Mouse (Mus musculus): ENCODE measurements around the gene Igf2r.

Igf2r gene

DNA sequence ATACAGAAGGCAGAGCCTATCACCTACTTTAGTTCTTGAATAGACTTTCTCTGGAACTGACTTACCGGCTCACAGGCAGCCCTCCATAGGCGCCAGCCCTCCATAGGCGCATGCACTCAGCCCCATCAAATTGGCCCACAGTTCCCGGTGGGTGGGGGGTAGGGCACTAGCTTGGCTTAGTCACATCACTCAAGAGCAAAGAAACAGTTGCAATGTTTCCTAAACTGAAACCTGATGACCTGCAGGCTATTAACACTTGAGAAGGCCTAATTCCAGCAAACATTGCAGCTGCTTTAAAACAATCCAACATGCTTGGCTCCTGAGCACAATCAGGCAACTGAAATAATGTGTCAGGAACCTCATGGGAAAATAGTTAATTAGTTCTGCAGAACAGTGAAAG lies 18.2 kb downstream of the Igf2r start:
- DNase-seq (ENCODE audit: low read depth, low spot score), result no peak

DNA sequence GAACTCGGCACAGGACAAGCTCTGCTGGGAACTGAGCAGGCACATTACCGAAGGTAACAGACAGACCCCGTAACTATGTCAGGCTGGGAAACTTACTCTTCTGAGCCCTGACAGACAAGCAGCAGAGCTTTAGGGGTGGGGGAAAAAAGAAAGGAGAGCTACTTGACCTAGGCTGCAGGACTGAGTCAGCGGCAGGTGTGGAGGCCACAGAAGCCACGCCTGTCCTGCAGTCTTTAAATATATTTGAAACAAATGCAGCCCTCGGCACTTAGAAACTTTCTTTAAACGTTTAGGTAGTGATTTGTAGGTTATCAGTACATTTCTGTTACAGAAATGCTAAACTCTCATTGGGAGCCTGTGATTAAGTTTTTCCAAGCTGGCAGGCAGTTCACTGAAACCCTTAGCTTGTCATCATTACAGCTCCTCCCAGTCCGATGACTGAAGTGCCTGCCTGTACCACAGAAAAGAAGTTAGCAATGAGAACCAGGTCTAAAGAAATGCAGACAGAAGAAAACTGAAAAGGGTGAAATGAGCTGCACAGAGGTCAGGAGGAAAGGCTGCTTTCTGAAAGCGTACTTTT lies 18.8 kb downstream of the Igf2r start:
- DNase-seq (ENCODE audit: low read depth, low spot score), result no peak

DNA sequence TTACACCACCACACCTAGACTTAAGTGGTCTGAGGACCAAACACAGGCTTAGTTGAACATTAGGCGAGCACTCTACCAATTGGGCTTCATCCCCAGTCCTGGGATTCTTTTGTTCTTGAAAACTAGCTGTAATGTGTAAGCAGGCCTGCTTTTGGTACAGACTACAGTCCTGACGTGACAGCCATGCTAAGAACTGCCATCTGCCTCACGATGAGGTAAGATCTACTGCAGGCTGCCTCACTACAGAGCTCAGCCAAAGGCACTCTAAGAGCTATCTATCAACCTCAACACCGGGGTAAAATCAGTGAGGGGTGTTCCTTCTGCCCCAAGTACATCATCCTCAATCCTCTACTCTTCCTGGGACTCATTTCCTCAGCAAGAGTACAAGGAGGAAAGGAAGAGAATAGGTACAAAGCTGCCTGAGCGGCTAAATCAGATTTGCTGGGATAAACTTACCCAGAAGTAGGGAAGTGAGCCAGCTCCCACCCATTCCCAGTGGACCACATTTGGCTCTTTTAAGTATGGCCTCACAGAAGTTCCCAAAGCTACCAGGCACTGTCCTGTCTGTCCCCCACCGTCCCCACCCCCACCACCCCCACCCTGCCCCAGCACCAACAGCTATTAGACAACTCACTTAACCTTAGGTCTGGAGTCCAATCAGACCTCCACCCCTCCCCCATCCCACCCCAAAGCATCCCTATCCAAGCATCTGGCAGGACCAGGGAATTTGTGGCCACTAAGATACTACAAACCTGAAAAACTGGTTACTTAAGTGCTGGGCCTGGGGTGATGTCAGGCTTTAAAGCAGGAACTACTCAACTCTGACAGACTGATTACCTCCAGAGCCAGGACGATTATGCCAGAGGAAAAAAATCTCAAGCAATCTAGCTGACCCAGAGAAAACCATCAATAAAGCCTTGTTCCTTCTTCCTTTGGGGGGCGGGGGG lies 19.8 kb downstream of the Igf2r start:
- DNase-seq (ENCODE audit: low read depth, low spot score), result no peak

DNA sequence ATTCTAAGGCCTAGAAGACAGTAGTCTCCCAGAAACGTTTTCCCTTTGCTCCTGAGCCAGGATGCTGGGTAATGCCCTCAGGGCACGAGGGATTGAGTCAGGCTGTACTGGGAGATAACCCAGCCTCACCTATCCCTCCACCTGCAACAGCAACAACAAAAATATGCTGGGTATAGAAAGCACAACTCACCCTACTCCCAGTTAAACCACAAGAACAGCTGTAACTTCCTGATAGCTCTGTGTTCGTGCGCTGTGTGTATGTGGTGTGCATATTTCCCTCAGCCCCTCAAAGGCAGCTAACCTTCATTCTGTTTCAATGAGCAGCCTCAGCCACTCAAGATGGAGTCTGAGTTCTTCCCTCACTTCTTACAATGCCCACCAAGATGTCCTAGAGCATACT lies 23.7 kb downstream of the Igf2r start:
- DNase-seq (ENCODE audit: low read depth, low spot score), result no peak

DNA sequence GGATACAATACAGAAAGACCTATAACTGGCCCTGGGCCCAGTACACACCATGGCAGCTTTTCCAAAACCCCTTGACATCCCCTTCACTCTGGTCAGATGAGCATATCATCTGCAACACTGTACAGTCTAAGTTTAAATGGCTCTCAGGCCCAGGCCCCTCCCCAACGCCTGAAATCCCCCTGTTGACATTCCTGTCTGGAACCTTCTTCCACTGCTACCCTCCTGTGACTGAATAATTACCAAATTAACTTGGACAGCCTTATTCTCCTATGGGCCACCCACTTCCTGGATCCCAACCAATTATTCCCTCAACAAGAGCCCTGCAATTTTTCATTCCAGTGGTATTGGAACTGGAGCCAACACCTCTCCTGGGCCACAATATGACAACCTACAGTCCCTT lies 25.4 kb downstream of the Igf2r start:
- no peak for DNase-seq (ENCODE audit: low read depth, low spot score)

DNA sequence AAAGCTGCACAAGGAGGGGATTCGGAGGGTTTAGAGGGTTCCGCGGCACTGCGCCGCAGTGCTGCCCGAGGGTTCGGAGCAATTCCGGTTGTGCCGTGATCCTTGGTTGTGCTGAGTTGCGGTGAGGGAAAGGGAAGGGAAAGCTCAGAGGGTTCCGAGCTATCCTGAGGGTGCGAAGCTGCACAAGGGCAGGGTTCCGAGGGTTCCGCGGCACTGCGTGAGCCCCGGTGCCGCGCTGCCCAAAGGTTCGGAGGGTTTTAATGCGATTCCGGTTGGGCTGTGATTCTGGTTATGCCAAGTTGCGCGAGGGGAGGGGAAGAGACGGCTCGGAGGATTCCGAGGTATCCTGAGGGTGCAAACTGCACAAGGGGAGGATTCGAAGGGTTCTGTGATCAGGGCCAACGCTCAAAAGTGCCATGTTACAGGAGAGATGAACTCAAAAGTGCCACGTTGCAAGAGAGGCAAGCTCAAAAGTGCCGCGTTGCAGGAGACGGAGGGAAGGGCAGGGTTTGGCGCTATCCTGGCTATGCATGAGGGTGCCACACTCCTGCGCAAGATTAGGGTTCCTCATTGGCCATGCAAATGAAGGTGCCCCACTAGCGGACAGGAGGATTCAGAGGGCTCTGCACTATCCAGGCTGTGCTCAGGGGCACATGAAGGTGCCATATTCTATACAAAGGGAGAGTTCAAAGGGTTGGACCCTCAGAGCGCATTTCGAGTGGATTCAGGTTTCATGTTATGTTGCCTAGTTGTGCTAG lies 27.1 kb downstream of the Igf2r start:
- no peak for DNase-seq (ENCODE audit: low read depth, low spot score)

DNA sequence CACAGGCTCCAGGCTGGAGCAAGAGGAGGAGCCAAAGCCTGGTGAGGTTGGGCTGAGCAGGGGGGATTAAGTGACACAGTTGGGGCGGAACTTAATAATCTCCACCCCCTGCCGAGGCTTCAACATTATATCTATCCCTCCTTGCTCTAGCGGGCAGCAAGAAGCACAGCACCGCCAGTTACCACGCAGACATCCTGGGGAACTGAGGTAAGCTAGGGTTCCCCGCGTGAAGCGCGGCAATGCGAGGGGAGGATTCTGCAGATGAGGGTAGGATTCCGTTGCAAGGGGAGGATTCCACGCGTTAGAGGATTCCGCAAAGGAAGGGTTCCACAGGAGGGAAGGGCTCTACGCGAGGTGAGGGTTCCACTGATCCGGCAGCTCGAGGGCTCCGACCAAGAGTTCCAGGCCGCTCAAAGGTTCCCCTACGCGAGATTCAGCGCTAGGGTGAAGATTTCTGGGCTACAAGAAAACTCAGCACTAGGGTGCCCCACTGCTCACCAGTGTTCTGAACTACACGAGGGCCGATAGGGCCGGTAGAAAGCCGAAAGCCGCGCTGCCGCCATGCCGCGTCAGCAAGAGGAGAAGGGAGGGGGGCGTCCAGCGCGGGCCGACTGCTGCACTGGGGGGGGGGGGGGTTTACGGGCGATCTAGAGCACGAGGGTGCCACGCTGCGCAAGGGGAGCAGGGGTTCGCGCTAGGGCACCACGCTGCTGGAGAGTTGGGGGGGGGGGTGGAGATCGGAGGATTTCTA lies 28.1 kb downstream of the Igf2r start:
- peak; percentile 50 for DNase-seq (ENCODE audit: low read depth, low spot score)

DNA sequence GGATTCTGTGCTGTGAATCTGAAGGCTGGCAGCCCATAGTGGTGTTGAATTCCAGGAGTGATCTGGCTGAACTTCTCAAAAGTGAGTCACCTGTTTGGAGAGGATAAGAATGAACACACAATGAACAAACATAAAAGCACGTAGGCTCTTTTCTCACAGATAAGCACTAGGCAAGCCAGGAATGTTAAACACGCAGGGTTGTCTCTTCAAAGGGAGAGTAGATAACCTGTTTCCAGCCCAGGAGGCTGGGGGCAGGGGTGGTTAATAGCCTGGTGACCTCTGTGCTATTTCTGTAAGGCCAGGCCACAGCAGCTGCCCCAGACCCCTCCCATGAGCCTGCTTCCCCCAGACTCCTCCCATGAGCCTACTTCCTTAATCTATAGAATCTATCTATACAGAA lies 29.1 kb downstream of the Igf2r start:
- DNase-seq (ENCODE audit: low read depth, low spot score), result no peak

DNA sequence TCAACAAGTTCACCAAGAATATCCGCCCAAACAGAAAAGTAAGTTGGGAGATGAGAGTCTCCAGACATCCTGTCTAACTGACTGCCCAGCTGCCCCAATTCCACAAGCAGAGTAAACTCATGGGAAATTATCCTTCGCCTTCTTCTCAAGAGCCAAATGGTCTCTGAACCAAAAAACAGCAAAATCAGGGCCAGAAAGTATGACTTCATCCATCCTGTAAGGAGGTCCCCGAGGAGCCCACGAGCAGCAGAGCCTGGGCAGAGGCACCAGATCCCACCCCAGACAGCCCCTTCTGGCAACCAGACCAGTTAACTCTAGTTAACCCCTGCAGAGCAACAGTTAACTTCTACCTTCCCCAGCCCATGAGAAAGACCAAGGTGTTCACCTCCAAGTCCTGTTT lies 29.9 kb downstream of the Igf2r start:
- no peak for DNase-seq (ENCODE audit: low read depth, low spot score)

DNA sequence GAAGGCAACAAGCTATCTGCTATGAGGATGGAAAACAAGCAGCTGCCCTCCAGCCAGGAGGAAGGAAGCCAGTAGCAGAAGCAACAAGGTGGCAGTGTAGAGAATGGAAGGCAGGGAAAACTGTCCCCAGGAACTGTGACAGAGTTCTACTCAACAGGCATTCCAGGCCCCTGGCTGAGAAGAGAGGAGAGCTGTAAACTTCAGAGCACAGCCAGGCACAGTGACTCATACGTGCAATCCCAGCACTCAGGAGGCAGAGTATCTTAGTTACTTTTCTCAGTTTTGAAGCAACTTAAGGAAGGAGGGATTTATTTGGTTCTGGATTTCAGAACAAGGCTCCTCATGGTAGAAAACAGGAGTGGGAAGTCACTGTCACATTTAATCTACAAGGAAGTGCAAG lies 31.5 kb downstream of the Igf2r start:
- DNase-seq (ENCODE audit: low read depth, low spot score), result no peak

DNA sequence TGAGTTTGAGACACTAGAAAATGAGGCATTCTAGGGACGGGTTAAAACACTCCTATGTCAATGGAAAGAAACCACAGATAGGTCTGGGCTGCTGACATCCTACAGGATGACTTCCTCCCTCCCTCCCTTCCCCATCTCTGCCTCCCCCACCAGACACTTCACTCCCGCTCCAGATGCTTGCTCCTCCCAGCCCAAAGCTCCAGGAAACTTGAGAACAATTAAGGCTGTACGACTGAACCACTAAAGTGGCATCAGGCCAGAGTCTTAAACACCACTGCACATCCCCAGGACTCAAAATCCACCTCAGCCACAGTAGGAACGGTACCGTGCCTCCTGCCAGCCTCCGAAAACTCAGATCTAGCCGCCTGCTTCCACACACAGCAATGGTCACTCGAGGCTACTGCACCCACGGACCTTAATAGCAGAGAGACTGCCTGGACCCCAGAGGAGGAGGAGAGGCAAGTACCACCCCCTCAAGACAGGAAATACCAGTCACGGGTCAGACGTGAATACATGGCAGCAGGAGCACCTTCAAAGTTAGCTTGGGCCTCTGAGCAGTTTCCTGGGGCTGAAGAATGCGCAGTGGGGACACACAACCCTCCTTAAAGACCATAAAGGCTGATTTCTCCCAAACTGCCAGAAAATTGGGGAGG lies 35.1 kb downstream of the Igf2r start:
- no peak for DNase-seq (ENCODE audit: low read depth, low spot score)

DNA sequence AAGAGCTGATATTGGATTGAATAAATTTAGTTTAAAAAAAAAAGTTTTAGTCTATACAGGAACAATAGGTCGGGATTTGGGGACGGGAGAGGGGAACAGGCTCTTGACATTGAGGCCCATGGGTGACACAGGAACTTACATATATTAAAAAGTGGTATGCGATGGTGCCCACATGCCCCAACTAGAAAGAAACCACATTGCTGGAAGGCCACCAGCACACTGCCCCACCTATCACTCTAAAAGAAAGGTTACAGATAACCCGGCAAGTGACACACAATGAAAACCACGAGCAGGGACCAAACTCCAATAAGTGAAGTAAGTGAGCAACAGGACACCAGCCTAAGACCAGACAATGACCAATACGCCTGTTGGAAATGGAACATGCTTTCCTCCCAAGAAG lies 36.3 kb downstream of the Igf2r start:
- no peak for DNase-seq (ENCODE audit: low read depth, low spot score)

DNA sequence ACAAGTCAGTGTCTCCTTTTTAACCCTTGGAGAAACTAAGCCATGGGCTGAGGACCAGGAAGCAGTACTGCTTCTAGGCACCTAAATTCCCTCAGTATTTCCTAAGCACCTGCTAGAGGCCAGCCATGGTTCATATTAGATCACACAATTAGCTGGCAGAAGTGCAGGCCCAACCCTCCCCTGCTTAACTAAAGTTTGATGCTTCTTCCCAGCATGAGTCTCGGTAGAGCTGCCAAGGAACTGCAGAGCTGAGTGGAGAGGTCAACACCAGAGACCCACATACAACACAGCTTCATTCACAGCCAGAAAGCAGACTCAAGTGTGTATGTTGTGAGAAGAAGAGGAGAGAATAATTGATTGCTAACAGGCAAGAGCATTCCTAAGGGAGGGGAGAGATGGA lies 40.9 kb downstream of the Igf2r start:
- DNase-seq (ENCODE audit: low read depth, low spot score), result no peak

DNA sequence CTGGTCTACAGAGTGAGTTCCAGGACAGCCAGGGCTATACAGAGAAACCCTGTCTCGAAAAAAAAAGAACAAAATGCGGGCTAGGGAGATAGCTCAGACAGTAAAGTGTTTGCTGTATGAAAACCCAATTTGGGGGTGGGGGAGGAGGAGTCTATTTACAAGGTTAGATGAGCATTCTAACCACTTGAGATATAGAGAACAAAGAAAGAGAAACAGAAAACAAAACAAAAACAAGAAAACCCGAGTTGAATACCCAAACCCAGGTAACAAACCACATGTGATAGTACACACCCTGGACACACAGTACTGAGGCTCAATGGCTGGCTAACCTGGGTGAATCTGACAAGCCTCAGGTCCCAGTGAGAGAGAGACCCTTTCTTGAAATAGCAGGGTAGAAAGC lies 41.7 kb downstream of the Igf2r start:
- no peak for DNase-seq (ENCODE audit: low read depth, low spot score)

DNA sequence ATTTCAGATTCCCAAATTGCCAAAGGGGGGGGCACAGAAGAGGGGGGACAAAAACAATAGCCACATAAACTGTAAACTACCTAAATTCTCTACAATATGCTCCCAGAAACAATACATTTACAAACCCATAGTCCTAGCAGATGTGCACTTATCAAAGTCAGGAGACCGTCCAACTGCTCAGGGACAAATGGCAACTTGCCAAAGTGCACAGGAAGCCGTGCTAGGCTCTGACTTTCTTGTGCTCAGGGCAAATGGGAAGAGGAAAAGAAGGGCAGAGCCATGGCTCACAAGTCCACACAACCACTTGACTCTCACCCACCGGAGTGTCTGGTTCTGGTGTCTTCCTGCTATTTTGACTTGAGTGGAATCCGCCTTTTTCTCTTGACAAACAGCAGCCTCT lies 43.6 kb downstream of the Igf2r start:
- DNase-seq (ENCODE audit: low read depth, low spot score), result no peak

DNA sequence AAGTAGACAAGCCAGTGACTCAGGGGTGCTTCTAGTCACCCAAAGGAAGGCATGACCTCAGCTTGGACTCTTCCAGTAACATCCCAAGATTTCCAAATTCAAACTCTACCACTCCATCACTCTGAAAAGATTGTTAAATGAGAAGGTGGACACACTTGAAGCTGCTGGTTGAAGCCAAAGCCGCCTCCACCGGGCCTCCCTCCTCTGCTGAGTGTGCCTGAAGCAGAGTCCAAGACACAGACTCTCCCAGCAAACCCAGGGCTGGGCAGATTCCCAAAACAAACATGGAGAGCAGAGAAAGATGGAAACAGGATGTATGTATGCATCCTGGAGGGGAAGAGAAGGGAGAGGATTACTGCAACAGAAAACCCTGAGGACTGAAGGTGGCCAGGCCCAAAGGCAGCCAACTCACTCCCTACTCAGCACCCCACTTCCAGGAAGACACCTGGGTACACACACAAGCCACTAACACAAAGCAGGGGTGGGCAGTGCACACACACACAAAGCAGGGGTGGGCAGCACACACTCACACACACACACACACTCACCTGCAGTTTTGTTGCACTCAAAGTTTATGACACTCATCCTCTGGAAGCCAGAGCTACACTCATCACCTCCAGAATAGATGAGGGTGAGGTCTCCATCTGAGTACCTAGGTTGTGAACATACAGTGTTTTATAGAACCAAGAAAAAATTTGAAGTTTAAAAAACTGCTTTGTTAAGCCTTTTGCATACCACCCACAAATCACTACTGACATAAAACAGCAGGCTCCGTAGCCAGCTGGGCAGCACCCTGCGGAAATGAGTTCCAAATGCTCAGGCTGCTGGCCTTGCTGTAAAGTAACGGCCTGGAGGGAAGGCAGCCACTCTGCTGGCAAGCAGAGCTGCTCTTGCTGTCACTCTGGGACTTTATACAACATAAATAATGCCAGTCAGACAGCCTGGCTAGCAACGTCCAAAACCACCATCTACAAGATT lies 44.4 kb downstream of the Igf2r start:
- DNase-seq (ENCODE audit: low read depth, low spot score), result no peak

DNA sequence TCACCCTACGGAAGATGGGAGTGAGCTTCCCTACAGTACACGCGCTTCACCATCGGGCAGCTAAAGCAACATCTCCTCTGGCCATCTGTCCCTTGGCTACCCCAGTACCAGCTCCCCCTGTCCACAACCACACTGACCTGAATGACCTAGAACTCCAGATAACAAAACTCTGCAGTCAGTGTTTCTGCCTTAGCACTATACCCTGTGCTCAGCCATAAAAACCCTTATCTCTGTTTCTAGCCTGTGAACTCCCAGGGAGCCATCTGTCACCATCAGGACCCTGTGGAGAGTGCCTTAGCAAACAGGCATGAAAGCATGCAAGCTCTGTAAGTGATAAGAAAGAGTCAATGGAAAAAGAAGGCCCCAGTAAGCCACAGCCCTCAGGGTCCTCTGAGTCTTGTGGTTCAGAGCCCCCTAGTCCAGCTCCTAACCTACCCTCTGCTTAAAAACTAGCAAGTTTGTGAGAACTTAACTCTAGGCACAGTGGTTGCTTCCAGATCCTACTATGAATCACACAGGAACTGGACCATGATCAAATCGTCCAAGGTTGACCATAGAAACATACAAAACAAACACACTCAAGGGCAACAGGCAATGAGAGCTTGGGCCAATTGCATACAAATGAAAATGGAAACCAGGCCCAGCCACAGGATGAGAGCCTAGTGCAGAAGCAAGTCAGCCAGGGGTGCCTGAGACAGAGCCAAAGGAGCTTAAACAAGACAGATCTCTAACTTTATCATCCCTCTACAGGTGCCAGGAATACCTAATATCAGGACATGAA lies 45.3 kb downstream of the Igf2r start:
- DNase-seq (ENCODE audit: low read depth, low spot score), result no peak

DNA sequence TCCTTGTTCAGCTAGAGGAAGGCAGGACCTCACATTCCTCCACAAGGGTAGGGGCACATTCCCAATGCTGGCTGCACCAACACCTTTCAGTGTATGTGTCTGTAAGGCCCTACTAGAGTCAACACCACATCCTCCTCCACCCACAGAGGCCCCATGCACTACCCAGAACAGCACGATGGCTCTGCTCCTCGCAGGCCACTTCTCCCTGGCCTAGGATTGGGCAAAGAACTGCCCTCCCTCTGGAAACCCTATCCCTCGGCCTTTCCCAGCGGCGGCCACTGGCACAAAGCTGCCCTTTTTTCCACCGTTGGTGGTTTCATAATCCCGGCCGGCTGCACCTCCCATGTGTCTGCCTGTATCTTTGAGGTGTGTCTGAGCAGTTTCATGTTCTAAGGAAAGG lies 46.8 kb downstream of the Igf2r start:
- no peak for DNase-seq (ENCODE audit: low read depth, low spot score)

DNA sequence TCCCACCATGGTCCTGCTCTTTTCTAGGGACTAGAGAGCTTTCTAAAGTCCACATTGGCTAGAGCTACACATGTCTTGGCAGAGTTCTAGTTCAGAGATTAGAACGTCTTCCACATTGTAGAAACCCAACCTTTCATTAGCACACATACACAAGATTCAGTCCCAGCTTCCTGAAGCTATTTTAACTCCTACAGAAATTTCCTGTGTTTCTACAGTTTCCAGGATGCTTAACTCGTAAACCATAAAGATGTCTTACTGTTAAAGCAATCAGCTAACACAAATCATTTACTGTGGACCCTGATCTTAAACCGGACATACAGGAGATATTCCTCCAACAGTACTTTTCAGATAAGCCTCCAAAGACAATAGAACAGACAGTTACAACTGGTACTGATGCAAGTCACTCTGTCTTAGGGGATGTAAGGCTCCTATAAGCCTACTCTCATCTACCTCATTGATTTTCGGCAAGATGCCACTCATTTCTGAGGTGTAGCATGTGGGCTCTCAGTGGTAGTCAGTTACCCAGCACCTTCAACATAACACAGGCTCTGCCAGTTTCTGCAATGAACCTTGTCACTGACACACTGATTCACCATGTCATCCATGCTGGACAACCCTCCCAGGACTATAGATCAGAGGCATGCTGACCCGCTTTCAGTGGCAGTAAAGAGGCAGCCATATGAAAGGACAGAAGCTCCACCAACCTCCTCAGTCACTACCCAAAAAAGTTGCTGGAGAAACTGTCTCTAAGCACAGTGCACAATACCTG lies 48.2 kb downstream of the Igf2r start:
- DNase-seq (ENCODE audit: low read depth, low spot score), result no peak

Measured in retina, postnatal 7 days (tissue).